Mouse (Mus musculus): Measurements from ENCODE around the gene Stk32c. TPM values are rescaled to one million over a fixed set of nuclear protein-coding genes. Genes with fewer than 3 reads are reported as not detected.

Stk32c gene
- polyA plus RNA-seq (2014; fragmentation: Illumina TruSeq; extraction: RNeasy Lipid Tissue Mini Kit (QIAGEN cat#74804); ENCODE audit: low read depth, low replicate concordance): not detected

GRCm38 (mm10) chr7:139212754-139213745 is at the start of gene Stk32c, which contains the start of gene Lrrc27:
TSS of gene Stk32c (minus strand) at chr7:139213307.
TSS of gene Lrrc27 (plus strand) at chr7:139212988.

GRCm38 (mm10) chr7:139247881-139248614 is 34.9 kb upstream of the Stk32c start, which contains the start of gene Pwwp2b:
TSS of gene Pwwp2b (plus strand) at chr7:139248482.

GRCm38 (mm10) chr7:139085629-139086194 is 127.4 kb downstream of the Stk32c start, which contains the start of gene Dpysl4:
TSS of gene Dpysl4 (plus strand) at chr7:139086001.

Other genes with a start within 250 kb of the Stk32c start
- not detected for gene Dpysl4, start 127.3 kb downstream of the Stk32c start, polyA plus RNA-seq (2014; fragmentation: Illumina TruSeq; extraction: RNeasy Lipid Tissue Mini Kit (QIAGEN cat#74804); ENCODE audit: low read depth, low replicate concordance)
- gene Lrrc27, start 319 bp downstream of the Stk32c start, polyA plus RNA-seq (2014; fragmentation: Illumina TruSeq; extraction: RNeasy Lipid Tissue Mini Kit (QIAGEN cat#74804); ENCODE audit: low read depth, low replicate concordance): 1.2 TPM
- gene Pwwp2b, start 35.2 kb upstream of the Stk32c start, polyA plus RNA-seq (2014; fragmentation: Illumina TruSeq; extraction: RNeasy Lipid Tissue Mini Kit (QIAGEN cat#74804); ENCODE audit: low read depth, low replicate concordance): 1.1 TPM
- 38.2 TPM for gene Inpp5a, start 175.8 kb upstream of the Stk32c start, polyA plus RNA-seq (2014; fragmentation: Illumina TruSeq; extraction: RNeasy Lipid Tissue Mini Kit (QIAGEN cat#74804); ENCODE audit: low read depth, low replicate concordance)